21 mouse cellular contexts compared by ENCODE assay signal in the genomic region with DNA sequence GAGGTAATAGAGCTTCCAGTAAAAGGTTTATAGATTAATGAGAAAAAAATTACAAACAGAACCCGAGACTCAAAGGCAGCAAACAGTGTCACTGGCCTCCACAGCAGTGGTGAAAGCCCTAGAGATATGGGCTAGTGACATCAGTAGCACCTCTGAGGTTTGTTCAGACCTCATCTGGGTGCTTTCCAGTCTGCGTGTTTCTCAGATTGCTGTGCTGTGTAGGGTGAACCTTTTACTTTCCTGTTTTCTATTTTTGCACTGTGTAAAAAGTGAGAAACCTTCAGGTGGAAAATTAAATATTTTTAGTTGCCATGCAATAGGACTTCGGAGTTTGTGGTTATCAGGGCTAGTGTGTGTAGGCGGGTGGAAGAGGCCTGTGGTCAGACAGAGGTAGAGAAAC.
DNase-seq lines count a peak whose midpoint lies in the region; ATAC-seq and TF ChIP-seq lines count a peak whose summit lies in the region.
"Had no signal": no experiment of that assay in that cellular context is flagged by ENCODE, and none has a peak within 500 bp of the region (broad histone marks: within the 10 kb centered on the region; RNA-seq: fewer than 3 reads in every experiment).

No protein-coding gene starts in this region.

- no peak overlapping the region for H3K9ac ChIP-seq in forebrain, postnatal 0 days
- H3K9ac ChIP-seq: hindbrain, embryonic 12.5 days had no signal

- H3K36me3 ChIP-seq in splenic B cell, adult 2 months (ENCODE audit: control insufficient read depth, insufficient read depth, low read length, poor library complexity, severe bottlenecking) = no peaks in the 10 kb centered on the region
- no peaks in the 10 kb centered on the region for H3K36me3 ChIP-seq in forebrain, postnatal 0 days (ENCODE audit: insufficient read depth)
- H3K36me3 ChIP-seq: embryonic facial prominence, embryonic 10.5 days; heart, embryonic 10.5 days; hindbrain, embryonic 12.5 days had no signal

- no peak overlapping the region for H3K27ac ChIP-seq in forebrain, postnatal 0 days (ENCODE audit: low read depth, low read length)
- H3K27ac ChIP-seq: embryonic facial prominence, embryonic 10.5 days; heart, embryonic 10.5 days; hindbrain, embryonic 12.5 days had no signal

- peak; percentile 4 for DNase-seq in CD4-positive, CD25-positive, alpha-beta regulatory T cell, adult 2 months (ENCODE audit: low read depth, low spot score)
- peak; percentile 17 to 31 for DNase-seq in B cell, adult 2 months
- DNase-seq in splenic B cell, adult 2 months (ENCODE audit: low read depth, low spot score) = peak; percentile 36
- DNase-seq in forebrain, postnatal 0 days = no peak
- no peak for DNase-seq in frontal cortex, postnatal 25 days (ENCODE audit: low spot score in 2 of 2)
- DNase-seq: adrenal gland, adult 2 months; adrenal gland, postnatal 36 days; cerebellum, adult 2 months; cerebellum, postnatal 10 days; gastrocnemius, postnatal 10 days; heart, adult 18-20 months; heart, postnatal 10 days; heart, postnatal 4 days had no signal

- no peaks in the 10 kb centered on the region for H3K4me1 ChIP-seq in forebrain, postnatal 0 days (ENCODE audit: insufficient read depth)
- H3K4me1 ChIP-seq: embryonic facial prominence, embryonic 10.5 days; heart, embryonic 10.5 days; hindbrain, embryonic 12.5 days had no signal

- TF ChIP-seq CTCF in forebrain, postnatal 0 days (IDR thresholded peaks at IDR 0.05; ENCODE audit: low read depth) = no peak

- H3K4me2 ChIP-seq in forebrain, postnatal 0 days (ENCODE audit: low read depth) = no peak overlapping the region
- H3K4me2 ChIP-seq: hindbrain, embryonic 12.5 days had no signal

- no peaks in the 10 kb centered on the region for H3K9me3 ChIP-seq in forebrain, postnatal 0 days (ENCODE audit: low read length)
- H3K9me3 ChIP-seq: embryonic facial prominence, embryonic 10.5 days; hindbrain, embryonic 12.5 days had no signal

- WGBS in forebrain, postnatal 0 days = 90% methylated on average over 4 of the region's 4 CpGs

- no peaks in the 10 kb centered on the region for H3K27me3 ChIP-seq in splenic B cell, adult 2 months (ENCODE audit: control insufficient read depth, insufficient read depth, low read length, poor library complexity, severe bottlenecking)
- no peaks in the 10 kb centered on the region for H3K27me3 ChIP-seq in forebrain, postnatal 0 days (ENCODE audit: insufficient read depth, low read length)
- H3K27me3 ChIP-seq: hindbrain, embryonic 12.5 days; Patski had no signal

- no peak overlapping the region for H3K4me3 ChIP-seq in forebrain, postnatal 0 days (ENCODE audit: low read depth, low read length)
- H3K4me3 ChIP-seq: embryonic facial prominence, embryonic 10.5 days; heart, embryonic 10.5 days; hindbrain, embryonic 12.5 days had no signal

- no peak for ATAC-seq in CD4-positive, CD25-positive, alpha-beta regulatory T cell, adult 4 months
- ATAC-seq in monocyte, adult 5-6 weeks (replicated peaks; ENCODE audit: insufficient number of reproducible peaks, low FRiP score, low TSS enrichment, poor library complexity, severe bottlenecking) = peak; percentile 84
- ATAC-seq in forebrain, postnatal 0 days = no peak
- ATAC-seq: forebrain, embryonic 14.5 days; hindbrain, embryonic 16.5 days; Patski had no signal

Comparison
In these comparisons a context has a peak if more than half of its experiments do, and no peak if none do; other contexts are left out.
1. DNase-seq: peak in CD4-positive, CD25-positive, alpha-beta regulatory T cell, adult 2 months (single experiment), B cell, adult 2 months (2 of 2) and splenic B cell, adult 2 months (single experiment); none in forebrain, postnatal 0 days (single experiment) and frontal cortex, postnatal 25 days (0 of 2).